Mouse (Mus musculus) testis, postnatal 14 days (tissue): ENCODE measurements around the gene Slirp.

ENCODE experiments used
- DNase-seq: peaks from one replicate; pipeline ENCODE4 v3.0.0; 2021; ENCODE audit warnings: low spot score

The Slirp gene

GRCm38 (mm10) chr12:87443700-87444122 lies at the start of gene Slirp, which contains the start of gene Alkbh1:
Slirp (plus strand) TSS chr12:87443896.
Alkbh1 (minus strand) TSS chr12:87444017.
- peak; percentile 89 for DNase-seq

- DNase-seq: no peak
Measured at GRCm38 (mm10) chr12:87394316-87394715, 49.4 kb upstream of the Slirp start.

DNA sequence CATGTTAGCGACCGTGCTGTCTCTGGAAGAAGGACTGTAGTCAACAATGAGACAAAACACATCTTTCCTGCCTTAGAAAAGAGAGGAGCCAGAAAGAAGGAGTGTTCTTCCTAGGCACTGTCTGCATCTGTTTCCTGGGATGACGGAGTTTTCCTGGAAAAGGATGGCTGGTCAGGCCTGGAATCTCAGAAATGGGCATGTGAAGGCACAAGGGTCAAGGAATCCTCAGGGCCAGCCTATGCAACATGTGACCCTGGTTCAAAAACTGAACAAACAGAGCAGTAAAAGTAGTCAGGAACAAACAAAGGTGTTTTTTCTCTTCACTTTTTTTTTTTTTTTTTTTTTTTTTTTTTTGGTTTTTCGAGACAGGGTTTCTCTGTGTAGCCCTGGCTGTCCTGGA lies 46.6 kb upstream of the Slirp start:
- DNase-seq: no peak

DNA sequence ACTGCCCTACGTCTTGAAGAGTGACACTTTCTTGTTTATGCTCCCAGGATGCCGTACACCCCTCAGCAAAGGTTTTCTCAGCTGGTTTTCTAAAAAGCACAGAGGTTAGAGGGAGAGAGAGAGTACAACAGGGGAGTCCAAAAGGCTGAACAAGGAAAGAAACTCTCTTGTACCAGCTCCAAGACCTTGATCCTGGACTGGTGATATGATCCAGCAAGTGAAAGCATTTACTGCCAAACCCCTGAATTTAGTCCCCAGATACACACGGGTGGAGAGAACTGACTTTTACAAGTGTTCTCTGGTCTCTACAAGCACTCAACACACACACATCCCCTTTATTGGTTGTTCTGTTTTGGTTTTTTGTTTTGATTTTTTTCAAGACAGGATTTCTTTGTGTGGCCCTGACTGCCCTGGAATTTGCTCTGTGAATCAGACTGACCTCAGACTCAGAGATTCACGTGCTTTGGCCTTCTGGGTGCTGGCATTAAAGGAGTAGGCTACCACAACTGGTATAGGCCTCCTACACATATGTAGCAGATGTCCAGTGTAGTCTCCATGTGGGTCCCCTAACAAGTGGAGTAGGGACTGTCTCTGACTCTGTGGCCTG lies 45.8 kb upstream of the Slirp start:
- DNase-seq: no peak

GRCm38 (mm10) chr12:87399119-87399819 lies 44.4 kb upstream of the Slirp start:
- no peak for DNase-seq

DNA sequence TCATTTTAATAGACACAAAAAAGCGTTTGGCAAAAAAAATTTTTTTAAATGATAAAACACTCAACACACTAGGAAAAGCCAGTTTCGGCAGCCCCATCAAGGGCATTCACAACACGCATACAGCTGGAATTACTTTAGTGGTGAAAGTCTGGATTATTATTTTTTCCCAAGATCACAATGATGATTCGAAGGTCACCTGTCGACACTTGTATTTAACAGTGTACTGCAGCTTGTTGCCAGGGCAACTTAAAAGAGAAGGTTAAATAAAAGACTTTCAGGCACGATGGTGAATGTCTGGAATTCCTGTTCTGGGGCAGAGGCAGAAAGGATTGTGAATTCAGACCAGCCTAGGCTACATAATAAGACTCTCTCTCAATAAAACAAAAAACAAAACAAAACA lies 41.8 kb upstream of the Slirp start:
- no peak for DNase-seq

- no peak for DNase-seq
Measured at GRCm38 (mm10) chr12:87405165-87405564, 38.5 kb upstream of the Slirp start.

DNA sequence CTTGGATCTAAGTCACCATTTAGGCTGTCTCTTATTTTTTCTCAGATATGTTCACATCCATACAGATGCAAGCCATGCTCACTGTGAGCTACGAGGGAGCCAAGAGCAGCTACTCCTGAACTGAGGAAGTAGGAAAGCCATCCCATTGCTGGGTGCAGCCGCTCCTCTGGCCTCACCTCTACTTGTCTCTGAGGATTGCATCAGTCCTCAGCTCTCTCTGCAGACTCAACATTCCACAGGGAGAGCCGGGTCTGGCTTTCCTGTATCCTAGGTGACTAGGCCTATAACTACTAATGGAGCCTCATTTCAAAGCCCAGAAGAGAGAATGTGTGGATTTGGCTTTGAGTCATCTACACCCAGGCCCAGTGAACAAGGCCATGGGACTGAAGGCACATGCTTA lies 38.0 kb upstream of the Slirp start:
- no peak for DNase-seq

DNA sequence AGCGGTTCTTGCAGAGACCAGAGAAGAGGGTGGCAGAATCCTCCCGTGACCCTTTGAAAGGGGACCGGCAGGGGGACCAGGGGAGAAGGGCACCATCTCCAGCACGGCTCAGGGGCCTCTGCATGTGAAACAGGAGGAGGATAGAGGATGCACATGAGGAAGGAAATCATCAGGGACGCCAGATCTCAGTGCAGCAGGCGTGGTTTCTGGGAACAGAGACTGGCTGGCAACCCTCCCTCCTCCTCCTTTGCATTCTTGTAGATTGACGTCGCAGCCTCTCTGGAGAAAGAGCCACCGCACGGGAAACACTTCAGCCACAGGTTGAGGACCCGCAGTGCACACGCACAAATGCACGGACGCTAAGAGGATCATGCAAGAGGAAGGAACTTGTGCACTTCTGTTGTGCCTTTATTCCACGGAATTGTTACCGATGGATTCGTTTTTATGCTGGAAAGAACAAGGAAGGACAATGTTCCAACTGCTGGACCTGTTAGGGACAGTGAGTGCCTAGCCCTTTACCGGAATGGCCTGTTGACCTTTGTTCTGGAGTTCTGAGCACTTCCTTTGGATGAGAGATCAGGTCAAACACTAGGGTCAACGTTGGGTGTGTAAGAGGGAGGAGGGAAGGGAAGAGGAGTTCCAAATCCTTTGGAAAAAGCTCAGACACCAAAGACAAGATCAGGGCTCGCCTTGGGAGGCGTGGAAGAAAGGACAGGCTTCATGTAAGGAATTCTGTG lies 35.7 kb upstream of the Slirp start:
- DNase-seq: no peak

DNA sequence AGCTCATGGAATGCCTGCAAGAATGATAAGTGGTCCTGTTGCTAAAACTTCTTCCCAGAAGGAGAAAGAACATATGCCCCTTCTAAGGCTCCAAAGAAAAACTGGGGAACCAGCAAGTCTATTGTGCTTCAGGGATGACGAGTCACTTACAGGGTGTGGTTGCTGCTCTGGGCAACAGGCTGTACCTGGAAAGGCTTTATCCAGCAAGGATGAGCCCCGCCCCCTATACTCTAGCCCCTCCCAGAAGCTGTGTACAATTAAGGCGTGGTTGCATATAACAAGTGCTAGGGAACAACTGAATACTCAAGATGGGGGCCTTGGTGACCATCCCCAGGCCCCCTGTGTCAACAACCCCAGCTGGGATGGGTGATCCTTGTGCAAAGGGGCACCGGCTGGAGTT lies 34.6 kb upstream of the Slirp start:
- DNase-seq: no peak

- DNase-seq: no peak
Measured at GRCm38 (mm10) chr12:87410999-87411398, 32.7 kb upstream of the Slirp start.

- DNase-seq: peak; percentile 23
Measured at GRCm38 (mm10) chr12:87413179-87413790, 30.4 kb upstream of the Slirp start.

GRCm38 (mm10) chr12:87415358-87415757 lies 28.3 kb upstream of the Slirp start:
- no peak for DNase-seq

DNA sequence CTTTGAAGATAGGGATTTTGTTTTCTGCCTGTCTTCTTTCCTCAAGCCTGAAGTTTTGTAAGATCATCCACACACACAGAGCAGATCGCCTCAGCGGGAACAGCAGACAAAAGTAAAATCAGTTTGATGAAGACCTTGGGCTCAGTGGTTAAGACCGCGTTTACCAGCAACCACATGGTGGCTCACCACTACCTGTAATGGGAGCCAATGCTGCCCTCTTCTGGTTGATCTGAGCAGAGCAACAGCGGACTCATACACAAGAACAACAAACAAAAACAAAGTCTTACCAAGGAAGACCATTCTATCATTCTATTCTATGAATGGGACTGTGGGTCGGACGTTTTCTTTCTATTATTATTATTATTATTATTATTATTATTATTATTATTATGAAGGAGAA lies 27.0 kb upstream of the Slirp start:
- no peak for DNase-seq

DNA sequence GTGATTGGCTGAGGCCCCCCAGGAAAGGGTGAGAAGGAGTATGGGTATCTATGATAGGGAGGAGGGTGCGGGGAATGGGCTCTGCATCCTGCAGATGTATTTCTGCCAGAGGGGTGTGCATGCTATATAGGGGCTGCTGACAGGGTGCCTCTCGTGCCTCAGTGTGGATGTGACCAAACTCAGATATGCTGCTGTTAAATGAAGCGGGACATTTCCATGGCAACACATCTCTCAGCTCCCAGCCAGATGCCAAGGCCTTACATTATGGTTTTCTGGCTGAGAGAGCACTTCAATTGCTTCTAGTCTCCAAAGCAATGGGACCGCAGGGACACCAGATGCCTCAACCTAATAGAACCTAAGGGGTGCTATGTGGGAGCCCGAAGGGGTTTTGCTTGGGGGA lies 24.8 kb upstream of the Slirp start:
- no peak for DNase-seq

- no peak for DNase-seq
Measured at GRCm38 (mm10) chr12:87419974-87420485, 23.7 kb upstream of the Slirp start.

DNA sequence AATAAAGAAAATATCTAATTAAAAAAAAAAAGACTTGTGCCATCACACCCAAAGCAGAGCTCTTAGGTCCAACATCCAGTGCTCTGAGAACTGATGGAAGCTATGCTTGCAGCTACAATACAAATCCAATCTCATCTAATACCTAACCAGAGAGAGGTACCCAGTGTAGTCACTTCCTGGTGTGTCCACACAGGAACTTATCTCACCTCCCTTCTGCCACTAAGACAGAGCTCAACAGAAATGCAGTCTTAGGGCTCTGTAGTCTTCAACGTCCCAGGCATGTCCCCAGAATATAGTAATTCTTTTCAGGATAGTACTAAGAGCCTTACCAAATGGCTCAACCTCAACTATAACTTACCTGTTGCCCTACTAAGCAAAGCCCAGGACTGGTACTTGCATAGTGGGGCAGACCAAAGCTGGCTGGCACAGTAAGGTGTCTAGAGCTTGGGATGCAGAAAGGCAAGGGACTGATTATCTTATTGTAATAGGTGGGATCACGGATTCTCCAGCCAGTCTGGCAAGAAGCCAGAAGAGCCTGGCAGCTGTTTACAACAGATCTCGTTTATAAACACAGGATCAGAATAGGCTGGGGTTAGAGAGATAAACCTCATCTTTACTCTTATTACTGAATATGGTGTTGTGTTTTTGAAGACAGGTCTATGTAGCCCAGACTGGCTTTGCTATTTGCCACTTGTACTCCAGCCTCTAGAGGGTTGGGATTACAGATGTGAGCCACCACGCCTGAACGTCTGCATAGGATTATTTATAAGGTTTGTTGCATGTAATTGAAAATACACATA lies 21.8 kb upstream of the Slirp start:
- DNase-seq: no peak

DNA sequence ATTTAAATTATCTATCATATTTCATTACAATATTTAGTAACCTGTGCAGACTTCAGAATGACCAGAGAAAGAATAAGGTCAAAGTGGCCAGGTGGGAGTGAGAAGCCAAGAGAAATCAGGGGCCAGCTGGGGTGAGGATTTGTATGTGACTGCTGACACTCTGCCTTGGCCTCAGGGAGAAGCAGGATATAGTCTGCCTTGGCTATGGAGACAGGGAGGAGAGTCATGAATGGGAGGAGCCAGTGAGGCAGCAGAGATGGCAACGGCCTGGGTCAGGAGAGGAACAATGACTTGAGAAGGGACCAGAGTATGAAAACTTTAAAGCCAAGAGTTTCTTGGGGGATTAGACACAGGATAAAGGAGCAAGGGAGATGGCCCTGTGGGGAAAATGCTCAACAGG lies 20.0 kb upstream of the Slirp start:
- DNase-seq: no peak

DNA sequence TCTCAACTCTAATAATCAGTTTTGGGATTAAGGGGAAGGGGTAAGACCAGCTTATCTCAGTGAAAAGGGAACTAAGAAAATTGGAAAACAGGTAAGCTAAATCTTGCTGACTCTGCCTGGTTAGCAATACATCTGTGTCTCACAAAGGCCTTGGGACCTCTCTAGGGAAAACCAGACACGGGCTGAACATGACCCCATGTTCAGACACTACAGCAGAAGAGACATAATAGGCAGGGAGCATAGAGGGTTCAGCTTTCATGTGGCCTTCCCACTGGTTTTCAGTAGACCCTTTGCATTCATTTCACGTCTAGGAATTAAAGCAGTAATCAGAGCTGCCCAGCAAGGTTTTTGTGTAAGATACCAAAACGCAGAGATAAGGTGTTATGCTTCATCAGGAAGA lies 19.2 kb upstream of the Slirp start:
- DNase-seq: no peak

GRCm38 (mm10) chr12:87426354-87427031 lies 17.2 kb upstream of the Slirp start:
- DNase-seq: no peak

DNA sequence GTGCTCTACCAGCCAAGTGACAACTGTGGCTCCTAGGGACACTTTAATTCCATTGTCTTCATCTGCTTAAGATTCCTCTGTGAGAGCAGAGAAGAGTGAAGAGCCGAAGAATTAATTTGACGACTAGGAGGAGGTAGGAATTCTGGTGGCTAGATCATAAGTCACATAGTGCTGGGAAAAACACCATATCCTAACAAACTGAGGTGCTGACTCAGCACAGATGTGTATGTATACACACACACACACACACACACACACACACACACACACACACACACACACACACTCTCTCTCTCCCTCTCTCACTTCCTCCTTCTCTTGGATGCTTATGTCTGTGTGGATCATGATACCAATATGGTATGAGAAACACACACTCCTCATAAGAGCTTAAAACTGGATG lies 15.4 kb upstream of the Slirp start:
- no peak for DNase-seq
